Mouse (Mus musculus) fat pad, adult 2 months (tissue): ENCODE measurements around the gene Gpr180.

Source experiments
- DNase-seq: peaks from one replicate; pipeline ENCODE4 v3.0.0-alpha.2; 2011; ENCODE audit warnings: low read depth, low spot score; ENCODE audit errors: extremely low read depth

Gpr180 gene

DNA sequence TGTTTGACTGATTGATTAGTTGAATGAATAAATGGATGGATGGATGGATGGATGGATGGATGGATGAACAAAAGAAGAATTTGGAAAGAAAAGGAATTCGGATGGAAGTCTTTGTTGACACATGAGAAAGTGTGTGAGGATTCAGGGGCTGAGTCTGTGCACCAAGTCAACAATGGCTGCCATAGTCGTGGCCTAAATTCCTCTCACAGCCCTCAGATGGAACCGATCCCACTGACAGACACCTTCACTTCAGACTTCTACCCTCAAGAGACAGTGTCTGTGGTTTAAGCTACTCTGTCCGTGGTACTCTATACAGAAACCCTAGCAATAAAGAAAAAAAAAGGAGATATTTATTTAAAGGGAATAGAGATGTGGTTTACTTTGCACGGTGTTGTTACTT, 65.0 kb downstream of the Gpr180 start:
- DNase-seq: no peak

- DNase-seq: no peak
Observed at GRCm38 (mm10) chr14:118203031-118203430, 66.1 kb downstream of the Gpr180 start.

- no peak for DNase-seq
Observed at GRCm38 (mm10) chr14:118207347-118207746, 70.4 kb downstream of the Gpr180 start.

DNA sequence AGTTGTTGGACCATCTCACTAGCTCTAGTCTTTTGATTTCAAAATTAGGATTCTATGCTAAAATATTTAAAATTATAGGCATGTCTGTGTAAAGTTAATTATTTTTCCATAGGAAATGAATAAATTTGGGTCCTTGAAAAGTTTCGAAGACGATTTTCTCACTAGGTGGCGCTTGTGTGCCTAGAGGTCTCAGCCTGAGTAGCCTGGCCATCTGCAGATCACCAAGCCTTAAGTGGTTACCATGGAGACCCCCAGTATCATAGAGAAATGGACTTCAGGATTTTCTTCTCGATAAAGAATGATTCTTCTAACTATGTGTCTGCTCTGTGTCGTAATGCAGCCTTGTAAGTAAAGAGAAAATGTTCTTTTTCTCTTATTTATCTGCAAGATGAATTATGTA, 72.7 kb downstream of the Gpr180 start:
- no peak for DNase-seq

GRCm38 (mm10) chr14:118212188-118212804, 75.3 kb downstream of the Gpr180 start:
- DNase-seq: no peak
